In genomic region chrX:99241684-99242118, GRCm38 (mm10) we compare ENCODE assay signal across 12 mouse cellular contexts.
DNase-seq lines count a peak whose midpoint lies in the region; ATAC-seq lines count a peak whose summit lies in the region.
"Had no signal": no experiment of that assay in that cellular context is flagged by ENCODE, and none has a peak within 500 bp of the region (broad histone marks: within the 10 kb centered on the region; RNA-seq: fewer than 3 reads in every experiment).

No protein-coding gene starts in this region.

- WGBS in heart, embryonic 13.5 days, result 19% methylated on average over 5 of the region's 5 CpGs
- 27% methylated on average over 5 of the region's 5 CpGs for WGBS in embryonic facial prominence, embryonic 14.5 days
- WGBS in liver, embryonic 11.5 days, result 28% methylated on average over 5 of the region's 5 CpGs
- WGBS in midbrain, embryonic 13.5 days, result 53% methylated on average over 5 of the region's 5 CpGs
- 49% methylated on average over 5 of the region's 5 CpGs for WGBS in hindbrain, embryonic 12.5 days

- no peaks in the 10 kb centered on the region for H3K36me3 ChIP-seq in heart, embryonic 13.5 days
- no peaks in the 10 kb centered on the region for H3K36me3 ChIP-seq in embryonic facial prominence, embryonic 14.5 days (ENCODE audit: control insufficient read depth, insufficient read depth, low read length)
- no peaks in the 10 kb centered on the region for H3K36me3 ChIP-seq in liver, embryonic 11.5 days (ENCODE audit: control insufficient read depth, insufficient read depth, low read length)
- H3K36me3 ChIP-seq in midbrain, embryonic 13.5 days, result no peaks in the 10 kb centered on the region
- no peaks in the 10 kb centered on the region for H3K36me3 ChIP-seq in hindbrain, embryonic 12.5 days
- H3K36me3 ChIP-seq: neural tube, embryonic 12.5 days had no signal

- no peak overlapping the region for H3K4me3 ChIP-seq in heart, embryonic 13.5 days
- H3K4me3 ChIP-seq in embryonic facial prominence, embryonic 14.5 days (ENCODE audit: low read depth, low read length), result no peak overlapping the region
- H3K4me3 ChIP-seq in liver, embryonic 11.5 days (ENCODE audit: low read depth, low read length), result no peak overlapping the region
- H3K4me3 ChIP-seq in midbrain, embryonic 13.5 days (replicated peaks), result no peak overlapping the region
- no peak overlapping the region for H3K4me3 ChIP-seq in hindbrain, embryonic 12.5 days
- H3K4me3 ChIP-seq: neural tube, embryonic 12.5 days had no signal

- peaks cover 11% of the 10 kb centered on the region for H3K4me1 ChIP-seq in heart, embryonic 13.5 days
- H3K4me1 ChIP-seq in embryonic facial prominence, embryonic 14.5 days (ENCODE audit: control insufficient read depth, insufficient read depth, low read length), result no peaks in the 10 kb centered on the region
- H3K4me1 ChIP-seq in liver, embryonic 11.5 days (replicated peaks; ENCODE audit: control insufficient read depth, insufficient read depth, low read length), result no peaks in the 10 kb centered on the region
- no peaks in the 10 kb centered on the region for H3K4me1 ChIP-seq in midbrain, embryonic 13.5 days (replicated peaks)
- no peaks in the 10 kb centered on the region for H3K4me1 ChIP-seq in hindbrain, embryonic 12.5 days
- H3K4me1 ChIP-seq: neural tube, embryonic 12.5 days had no signal

- no peaks in the 10 kb centered on the region for H3K9me3 ChIP-seq in heart, embryonic 13.5 days
- H3K9me3 ChIP-seq in embryonic facial prominence, embryonic 14.5 days (ENCODE audit: control insufficient read depth, low read length), result no peaks in the 10 kb centered on the region
- no peaks in the 10 kb centered on the region for H3K9me3 ChIP-seq in liver, embryonic 11.5 days (ENCODE audit: control insufficient read depth, low read length)
- H3K9me3 ChIP-seq in midbrain, embryonic 13.5 days, result no peaks in the 10 kb centered on the region
- H3K9me3 ChIP-seq in hindbrain, embryonic 12.5 days (replicated peaks), result no peaks in the 10 kb centered on the region
- H3K9me3 ChIP-seq: neural tube, embryonic 12.5 days had no signal

- 0 out of 2 replicates have a peak overlapping the region, but pooled peaks have one; percentile 24 for H3K27ac ChIP-seq in heart, embryonic 13.5 days (replicated peaks)
- H3K27ac ChIP-seq in embryonic facial prominence, embryonic 14.5 days (replicated peaks; ENCODE audit: low read depth, low read length), result peak overlapping the region; percentile 39; the same call in 1 of the 2 replicates
- H3K27ac ChIP-seq in liver, embryonic 11.5 days (ENCODE audit: low read depth, low read length), result no peak overlapping the region
- H3K27ac ChIP-seq in midbrain, embryonic 13.5 days, result no peak overlapping the region
- no peak overlapping the region for H3K27ac ChIP-seq in hindbrain, embryonic 12.5 days
- H3K27ac ChIP-seq: macrophage; neural tube, embryonic 12.5 days had no signal

- peaks cover 69% of the 10 kb centered on the region for H3K27me3 ChIP-seq in heart, embryonic 13.5 days (replicated peaks)
- H3K27me3 ChIP-seq in embryonic facial prominence, embryonic 14.5 days (replicated peaks; ENCODE audit: control insufficient read depth, insufficient read depth, low read length), result peaks cover 31% of the 10 kb centered on the region
- H3K27me3 ChIP-seq in liver, embryonic 11.5 days (replicated peaks; ENCODE audit: control insufficient read depth, insufficient read depth, low read length), result peaks cover 31% of the 10 kb centered on the region
- peaks cover 65% of the 10 kb centered on the region for H3K27me3 ChIP-seq in midbrain, embryonic 13.5 days
- peaks cover 64% of the 10 kb centered on the region for H3K27me3 ChIP-seq in hindbrain, embryonic 12.5 days

- no peak overlapping the region for H3K4me2 ChIP-seq in heart, embryonic 13.5 days
- H3K4me2 ChIP-seq in embryonic facial prominence, embryonic 14.5 days (ENCODE audit: low read depth, low read length), result no peak overlapping the region
- no peak overlapping the region for H3K4me2 ChIP-seq in liver, embryonic 11.5 days
- H3K4me2 ChIP-seq in midbrain, embryonic 13.5 days (replicated peaks), result no peak overlapping the region
- no peak overlapping the region for H3K4me2 ChIP-seq in hindbrain, embryonic 12.5 days (replicated peaks)
- H3K4me2 ChIP-seq: neural tube, embryonic 12.5 days had no signal

- no peak for DNase-seq in heart, postnatal 36 days
- DNase-seq in 3134 (ENCODE audit: extremely low read depth, insufficient read length, low spot score), result peak; percentile 31
- peak; percentile 39 for DNase-seq in embryonic facial prominence, embryonic 14.5 days (ENCODE audit: low spot score)
- DNase-seq in liver, embryonic 11.5 days (ENCODE audit: low spot score), result no peak
- no peak for DNase-seq in right cerebral cortex, adult 18-20 months
- DNase-seq: forebrain, postnatal 0 days; right cerebral cortex, postnatal 4 days had no signal

- intact Hi-C loops in heart, postnatal 36 days (cut with DNase I), result no loop called here

- H3K9ac ChIP-seq in heart, embryonic 13.5 days, result no peak overlapping the region
- no peak overlapping the region for H3K9ac ChIP-seq in embryonic facial prominence, embryonic 14.5 days (ENCODE audit: low read depth, low read length)
- no peak overlapping the region for H3K9ac ChIP-seq in liver, embryonic 11.5 days (ENCODE audit: low read depth, low read length)
- no peak overlapping the region for H3K9ac ChIP-seq in midbrain, embryonic 13.5 days (replicated peaks)
- H3K9ac ChIP-seq in hindbrain, embryonic 12.5 days, result no peak overlapping the region
- H3K9ac ChIP-seq: forebrain, postnatal 0 days; neural tube, embryonic 12.5 days had no signal

- ATAC-seq in heart, embryonic 13.5 days (ENCODE audit: extremely low read depth, insufficient number of reproducible peaks, low FRiP score, low TSS enrichment), result no peak
- ATAC-seq in embryonic facial prominence, embryonic 14.5 days (ENCODE audit: low read depth), result peak; percentile 37; the same call in 1 of the 2 replicates
- ATAC-seq in liver, embryonic 11.5 days (replicated peaks; ENCODE audit: low FRiP score), result peak; percentile 36; the same call in 1 of the 2 replicates
- ATAC-seq in midbrain, embryonic 13.5 days, result no peak
- ATAC-seq in hindbrain, embryonic 12.5 days (ENCODE audit: low FRiP score), result no peak
- ATAC-seq: forebrain, postnatal 0 days had no signal

Comparison
In these comparisons a context has a peak if more than half of its experiments do, and no peak if none do; other contexts are left out.
1. ATAC-seq: peak in embryonic facial prominence, embryonic 14.5 days (single experiment) and liver, embryonic 11.5 days (single experiment); none in heart, embryonic 13.5 days (single experiment), midbrain, embryonic 13.5 days (single experiment) and hindbrain, embryonic 12.5 days (single experiment).
2. H3K27ac ChIP-seq: peak in heart, embryonic 13.5 days (single experiment) and embryonic facial prominence, embryonic 14.5 days (single experiment); none in liver, embryonic 11.5 days (single experiment), midbrain, embryonic 13.5 days (single experiment) and hindbrain, embryonic 12.5 days (single experiment).
3. DNase-seq: peak in 3134 (single experiment) and embryonic facial prominence, embryonic 14.5 days (single experiment); none in heart, postnatal 36 days (0 of 2), liver, embryonic 11.5 days (single experiment) and right cerebral cortex, adult 18-20 months (single experiment).